Mouse (Mus musculus) adrenal gland, postnatal 25 days (tissue): Measurements from ENCODE around the gene Gm14295. TPM values are rescaled to one million over a fixed set of nuclear protein-coding genes. Genes with fewer than 3 reads are reported as not detected.
"Not testable (repeated sequence)": the region's sequence is repeated elsewhere in the genome, so short reads cannot be mapped to it uniquely, and the experiment has no call there.

ENCODE experiments used
- DNase-seq: peaks from one replicate; pipeline ENCODE4 v3.0.0; 2021; ENCODE audit warnings: mixed read lengths
- long read RNA-seq: library from polyadenylated mRNA; stranded (forward); transcript quantifications from one replicate; pipeline ENCODE4 v2.0.0, GENCODE M21; 2021
- total RNA-seq: library from RNA; stranded (reverse); gene quantifications from 2 replicates; pipeline ENCODE4 v1.2.3, GENCODE M21; 2021

Gene Gm14295
- total RNA-seq, result 6.5 and 12.8 TPM in 2 replicates
- long read RNA-seq, partial matches to known transcripts, result 1 of 2 reads
- long read RNA-seq, other reads (novel, unspliced or antisense), result 1 of 2 reads

DNA sequence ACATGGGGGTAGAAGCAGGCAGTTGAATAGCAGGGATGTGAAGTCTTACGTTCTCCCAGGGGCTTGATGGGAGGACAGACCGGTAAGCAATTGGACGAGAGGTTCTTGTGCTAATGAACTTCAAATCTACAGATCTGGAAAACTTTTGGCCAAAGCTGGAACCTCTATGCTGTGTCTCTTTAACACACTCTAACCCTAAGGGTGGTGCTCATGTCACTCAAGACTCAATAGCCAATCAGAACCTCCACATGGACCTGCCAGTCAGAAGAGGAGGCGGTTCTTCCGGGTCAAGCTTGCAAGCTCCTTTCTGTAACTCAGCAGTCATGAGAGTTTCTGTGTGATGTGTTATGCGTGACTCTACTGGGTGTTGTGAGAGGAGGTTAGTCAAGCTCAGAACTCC is at the start of gene Gm14295:
Gene Gm14295 (plus strand): TSS at position 301 of the 400 bp plus-strand sequence.
- DNase-seq, result not testable (repeated sequence)

- DNase-seq, result not testable (repeated sequence)
These were observed 373 bp downstream of the Gm14295 start for GRCm38 (mm10) chr2:176798785-176799184.

GRCm38 (mm10) chr2:176830840-176831239 is 32.4 kb downstream of the Gm14295 start, which contains the start of gene Gm14408:
Gm14408 (plus strand) TSS chr2:176831140.
- not testable (repeated sequence) for DNase-seq

Other genes starting within 250 kb of the Gm14295 start
- 6.3 and 10.4 TPM in 2 replicates for gene Gm14308, start 162.3 kb upstream of the Gm14295 start, total RNA-seq
- gene Zfp973, start 128.1 kb upstream of the Gm14295 start, total RNA-seq, result 10.6 and 17.3 TPM in 2 replicates
- gene Gm14305, start 90.3 kb upstream of the Gm14295 start, total RNA-seq, result 15.1 and 15.8 TPM in 2 replicates
- gene Gm14408, start 32.5 kb downstream of the Gm14295 start, total RNA-seq, result not detected in 2 replicates
- 14.0 and 14.4 TPM in 2 replicates for gene Gm14296, start 129.2 kb downstream of the Gm14295 start, total RNA-seq
- 19.3 and 31.9 TPM in 2 replicates for gene Gm14419, start 202.3 kb downstream of the Gm14295 start, total RNA-seq